Mouse (Mus musculus): ENCODE results near the gene Dpt.
"Not testable (repeated sequence)": the region's sequence is repeated elsewhere in the genome, so short reads cannot be mapped to it uniquely, and the experiment has no call there.

The Dpt gene

GRCm38 (mm10) chr1:164817331-164817730, 20.9 kb downstream of the Dpt start:
- in situ Hi-C loops (cut with MboI, MseI) = no loop called here

- in situ Hi-C loops (cut with MboI, MseI) = no loop called here
Measured at GRCm38 (mm10) chr1:164821307-164821706, 24.9 kb downstream of the Dpt start.

GRCm38 (mm10) chr1:164821821-164822220, 25.4 kb downstream of the Dpt start:
- in situ Hi-C loops (cut with MboI, MseI) = no loop called here

GRCm38 (mm10) chr1:164822268-164822667, 25.8 kb downstream of the Dpt start:
- in situ Hi-C loops (cut with MboI, MseI) = no loop called here

GRCm38 (mm10) chr1:164824896-164825295, 28.5 kb downstream of the Dpt start:
- in situ Hi-C loops (cut with MboI, MseI) = no loop called here

- in situ Hi-C loops (cut with MboI, MseI) = no loop called here
Measured at GRCm38 (mm10) chr1:164829881-164830280, 33.4 kb downstream of the Dpt start.

- in situ Hi-C loops (cut with MboI, MseI) = no loop called here
Measured at GRCm38 (mm10) chr1:164832459-164832858, 36.0 kb downstream of the Dpt start.

GRCm38 (mm10) chr1:164848616-164849265, 52.3 kb downstream of the Dpt start:
- in situ Hi-C loops (cut with MboI, MseI) = no loop called here

GRCm38 (mm10) chr1:164855700-164856099, 59.3 kb downstream of the Dpt start:
- in situ Hi-C loops (cut with MboI, MseI) = not testable (repeated sequence)

- in situ Hi-C loops (cut with MboI, MseI) = no loop called here
Measured at GRCm38 (mm10) chr1:164859952-164860351, 63.5 kb downstream of the Dpt start.

- in situ Hi-C loops (cut with MboI, MseI) = no loop called here
Measured at GRCm38 (mm10) chr1:164860782-164861181, 64.3 kb downstream of the Dpt start.

- in situ Hi-C loops (cut with MboI, MseI) = no loop called here
Measured at GRCm38 (mm10) chr1:164861501-164861900, 65.1 kb downstream of the Dpt start.

GRCm38 (mm10) chr1:164862946-164863883, 66.8 kb downstream of the Dpt start:
- in situ Hi-C loops (cut with MboI, MseI) = no loop called here

- in situ Hi-C loops (cut with MboI, MseI) = no loop called here
Measured at GRCm38 (mm10) chr1:164864666-164865065, 68.2 kb downstream of the Dpt start.

GRCm38 (mm10) chr1:164870694-164871093, 74.2 kb downstream of the Dpt start:
- in situ Hi-C loops (cut with MboI, MseI) = loop anchor here (5.0 kb wide), 1 partner anchor 257 kb away; no protein-coding TSS in a partner anchor
